Mouse (Mus musculus) heart, adult 2 months (tissue): ENCODE measurements around the gene Gm13276. TPM values are rescaled to one million over a fixed set of nuclear protein-coding genes. Genes with fewer than 3 reads are reported as not detected.
A peak's percentile ranks its signal among the peaks of the same experiment; 100 is the strongest.
"Not testable (repeated sequence)": the region's sequence is repeated elsewhere in the genome, so short reads cannot be mapped to it uniquely, and the experiment has no call there.

ENCODE experiments used
- DNase-seq, 2 experiments: peaks; one replicate each; pipeline ENCODE4 v3.0.0; 2021
- H3K27ac ChIP-seq: fragments of 200-600 bp; 2 replicates; pipeline ENCODE4 v1.8.1; 2022
- H3K27me3 ChIP-seq: fragments of 200-500 bp; 2 replicates; pipeline ENCODE4 v1.6.1; 2012; ENCODE audit warnings: mild to moderate bottlenecking, low read length, inconsistent platforms, mixed read lengths; ENCODE audit not compliant: control insufficient read depth, insufficient read depth
- H3K36me3 ChIP-seq: fragments of 200-500 bp; 2 replicates; pipeline ENCODE4 v1.6.1; 2012; ENCODE audit warnings: low read length, inconsistent platforms; ENCODE audit not compliant: control insufficient read depth, insufficient read depth
- H3K4me1 ChIP-seq: fragments of 200-500 bp; 2 replicates; pipeline ENCODE4 v1.6.1; 2011; ENCODE audit warnings: low read length; ENCODE audit not compliant: control insufficient read depth, insufficient read depth
- H3K4me3 ChIP-seq: fragments of 200-600 bp; 2 replicates; pipeline ENCODE4 v1.8.1; 2022
- H3K79me2 ChIP-seq: fragments of 200-500 bp; replicated peaks from 2 replicates; pipeline ENCODE4 v1.6.1; 2012; ENCODE audit warnings: mild to moderate bottlenecking, inconsistent platforms, low read length, moderate library complexity, mixed read lengths; ENCODE audit not compliant: control insufficient read depth, insufficient read depth
- H3K9ac ChIP-seq: fragments of 200-500 bp; 2 replicates; pipeline ENCODE4 v1.6.1; 2012; ENCODE audit warnings: low read depth, mild to moderate bottlenecking, control low read depth, inconsistent platforms, low read length, mixed read lengths
- CTCF ChIP-seq: fragments of 200-600 bp; IDR thresholded peaks from 2 replicates; pipeline ENCODE4 v1.8.1; 2022; ENCODE audit warnings: antibody characterized with exemption, mild to moderate bottlenecking, moderate library complexity
- EP300 ChIP-seq: fragments of 200-500 bp; IDR thresholded peaks from 2 replicates; pipeline ENCODE4 v1.6.1; 2011; ENCODE audit warnings: low read depth, low read length, control low read depth; ENCODE audit not compliant: insufficient read depth
- POLR2A ChIP-seq: fragments of 200-500 bp; IDR thresholded peaks from 2 replicates; pipeline ENCODE4 v1.6.1; 2011; ENCODE audit warnings: mild to moderate bottlenecking, low read depth, low read length, control low read depth; ENCODE audit not compliant: insufficient read depth
- WGBS: fragments of 180-500 bp; shearing (Covaris S2); methylation state at CpG from one replicate; pipeline ENCODE4 v1.1.7; 2018; 5-methylcytosine and 5-hydroxymethylcytosine counted together
- intact Hi-C: fragments of 180-260 bp; cut with DNase I; formaldehyde crosslinking; loops from one replicate; pipeline ENCODE4 v1.15.1; 2025
- long read RNA-seq: library from polyadenylated mRNA; stranded (forward); transcript quantifications from one replicate; pipeline ENCODE4 v2.0.0, GENCODE M21; 2021
- polyA plus RNA-seq: library from polyadenylated mRNA; depleted of rRNA; stranded (reverse); fragments of >200 nt; gene quantifications from 2 replicates; pipeline ENCODE4 v1.2.3, GENCODE M21; 2012; rRNA removed
- total RNA-seq, 2 experiments: library from RNA; stranded (reverse); gene quantifications; 2 replicates each; pipeline ENCODE4 v1.2.3; 2021

The Gm13276 gene
- total RNA-seq (not detected), polyA plus RNA-seq (not detected in 2 replicates)
- long read RNA-seq: 0 reads

GRCm38 (mm10) chr4:88785409-88785808 is at the start of gene Gm13276:
Gene Gm13276 (plus strand): TSS chr4:88785709.
- H3K79me2 ChIP-seq, H3K4me1 ChIP-seq, H3K27ac ChIP-seq, H3K4me3 ChIP-seq, H3K27me3 ChIP-seq, H3K9ac ChIP-seq, H3K36me3 ChIP-seq, intact Hi-C loops, DNase-seq: not testable (repeated sequence)
- no CpG with 5 or more reads among the region's 27 CpGs for WGBS

DNA sequence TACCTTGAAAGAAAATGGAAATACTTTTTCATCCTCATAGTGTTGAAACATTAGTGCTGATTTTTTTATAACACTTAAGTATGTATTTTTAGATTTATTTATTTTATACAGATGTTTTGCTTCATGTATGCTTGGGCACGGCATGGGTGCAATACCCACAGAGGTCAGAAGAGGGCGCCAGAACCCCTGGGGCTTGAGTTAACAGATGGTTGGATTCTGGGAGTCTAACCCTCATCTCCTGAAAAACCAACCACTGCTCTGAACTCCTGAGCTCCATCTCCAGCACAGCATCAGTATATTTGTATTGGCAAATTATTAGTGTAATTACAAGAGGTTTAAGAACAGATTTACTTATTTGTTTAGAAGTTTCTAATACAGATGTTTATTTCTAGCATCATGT is 47.0 kb upstream of the Gm13276 start:
- no peaks in the 10 kb centered on the region for H3K4me1 ChIP-seq
- WGBS: 1% methylated on average over 2 of the region's 2 CpGs
- no peaks in the 10 kb centered on the region for H3K36me3 ChIP-seq
- H3K79me2 ChIP-seq: no peaks in the 10 kb centered on the region
- peak; percentile 60 to 85 for DNase-seq
- no peak overlapping the region for H3K9ac ChIP-seq
- H3K27me3 ChIP-seq: no peaks in the 10 kb centered on the region
- intact Hi-C loops: loop anchor here (2.0 kb wide), 1 partner anchor 18 kb away; no protein-coding TSS in a partner anchor
- H3K4me3 ChIP-seq: no peak overlapping the region
- TF ChIP-seq POLR2A: no peak
- TF ChIP-seq EP300: peak; percentile 71; the same call in 1 of the 2 replicates
- TF ChIP-seq CTCF: peak; percentile 100; the same call in 1 of the 2 replicates
- H3K27ac ChIP-seq: no peak overlapping the region

- TF ChIP-seq CTCF (no peak), POLR2A (no peak), EP300 (no peak)
- intact Hi-C loops: loop anchor here (2.0 kb wide), 1 partner anchor 18 kb away; no protein-coding TSS in a partner anchor
- WGBS: 84% methylated on average over 6 of the region's 6 CpGs
These were observed 46.5 kb upstream of the Gm13276 start for GRCm38 (mm10) chr4:88739036-88739435.

DNA sequence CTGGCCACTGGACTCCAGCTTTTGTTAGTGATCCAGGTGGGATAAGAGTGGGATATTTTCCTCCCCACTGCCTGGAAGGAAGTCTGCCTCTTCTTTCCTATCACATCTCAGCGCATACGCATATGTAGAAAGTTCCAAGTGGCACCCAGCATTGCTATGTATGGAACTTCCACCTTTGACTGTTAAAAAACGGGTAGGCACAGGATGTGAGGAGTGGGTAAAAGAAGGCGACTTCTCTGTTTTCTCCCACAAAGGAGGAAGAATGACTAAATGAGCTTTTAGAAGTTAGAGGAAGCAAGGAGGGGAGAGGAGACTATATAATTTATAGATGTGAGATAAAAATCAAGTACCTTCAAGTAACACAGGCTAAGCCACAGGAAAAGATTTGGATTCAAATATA is 44.1 kb upstream of the Gm13276 start:
- TF ChIP-seq EP300: no peak
- intact Hi-C loops: no loop called here
- no peaks in the 10 kb centered on the region for H3K79me2 ChIP-seq
- no peaks in the 10 kb centered on the region for H3K36me3 ChIP-seq
- no peak overlapping the region for H3K9ac ChIP-seq
- no peak overlapping the region for H3K4me3 ChIP-seq
- 68% methylated on average over 4 of the region's 4 CpGs for WGBS
- H3K27ac ChIP-seq: no peak overlapping the region
- DNase-seq: no peak
- H3K27me3 ChIP-seq: no peaks in the 10 kb centered on the region
- H3K4me1 ChIP-seq: no peaks in the 10 kb centered on the region

More at GRCm38 (mm10) chr4:88739036-88739435, 46.5 kb upstream of the Gm13276 start:
- no peaks in the 10 kb centered on the region for H3K4me1 ChIP-seq
- no peaks in the 10 kb centered on the region for H3K79me2 ChIP-seq
- H3K4me3 ChIP-seq: no peak overlapping the region
- H3K36me3 ChIP-seq: no peaks in the 10 kb centered on the region
- no peaks in the 10 kb centered on the region for H3K27me3 ChIP-seq
- no peak overlapping the region for H3K9ac ChIP-seq
- H3K27ac ChIP-seq: no peak overlapping the region
- no peak for DNase-seq

GRCm38 (mm10) chr4:88742771-88743371 is 42.6 kb upstream of the Gm13276 start:
- no peaks in the 10 kb centered on the region for H3K27me3 ChIP-seq
- no peak overlapping the region for H3K27ac ChIP-seq
- no peaks in the 10 kb centered on the region for H3K4me1 ChIP-seq
- no peak for DNase-seq
- no peak overlapping the region for H3K4me3 ChIP-seq
- 70% methylated on average over 7 of the region's 7 CpGs for WGBS
- intact Hi-C loops: no loop called here
- H3K9ac ChIP-seq: no peak overlapping the region
- no peaks in the 10 kb centered on the region for H3K36me3 ChIP-seq
- no peaks in the 10 kb centered on the region for H3K79me2 ChIP-seq
- peak; percentile 37 for TF ChIP-seq CTCF
- TF ChIP-seq EP300: no peak

DNA sequence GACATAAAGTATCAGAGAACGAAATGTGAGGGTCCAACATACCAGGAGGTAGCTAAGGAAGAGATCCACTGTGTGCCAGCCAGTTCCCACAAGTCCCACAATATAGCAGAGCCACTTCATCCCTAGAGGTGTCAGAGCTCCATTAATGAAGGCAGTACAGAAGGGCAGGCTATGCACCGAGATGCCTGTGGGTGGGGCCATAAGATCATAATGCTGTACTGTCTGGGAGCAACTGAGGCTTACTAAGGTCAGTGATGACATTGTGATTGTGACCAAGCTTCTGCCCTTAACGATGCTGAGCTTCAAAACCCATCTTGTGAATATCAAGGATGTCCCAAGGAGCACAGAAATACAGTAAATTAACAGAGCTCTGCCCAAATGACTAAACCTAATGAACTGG is 41.3 kb upstream of the Gm13276 start:
- TF ChIP-seq POLR2A (no peak), CTCF (peak; percentile 39)
- Histone ChIP-seq H3K36me3 (no peaks in the 10 kb centered on the region), H3K27me3 (no peaks in the 10 kb centered on the region), H3K4me1 (no peaks in the 10 kb centered on the region), H3K4me3 (no peak overlapping the region), H3K9ac (no peak overlapping the region), H3K27ac (no peak overlapping the region), H3K79me2 (no peaks in the 10 kb centered on the region)
- 58% methylated on average over 3 of the region's 3 CpGs for WGBS
- intact Hi-C loops: no loop called here
- no peak for DNase-seq

GRCm38 (mm10) chr4:88749926-88750325 is 35.6 kb upstream of the Gm13276 start:
- H3K4me3 ChIP-seq: no peak overlapping the region
- no peaks in the 10 kb centered on the region for H3K79me2 ChIP-seq
- no peaks in the 10 kb centered on the region for H3K4me1 ChIP-seq
- no peaks in the 10 kb centered on the region for H3K27me3 ChIP-seq
- TF ChIP-seq EP300 (no peak), POLR2A (no peak), CTCF (no peak)
- H3K9ac ChIP-seq: no peak overlapping the region
- no peak for DNase-seq
- H3K36me3 ChIP-seq: no peaks in the 10 kb centered on the region
- intact Hi-C loops: no loop called here
- 63% methylated on average over 6 of the region's 6 CpGs for WGBS
- H3K27ac ChIP-seq: no peak overlapping the region
